Mouse (Mus musculus): Measurements from ENCODE around the gene Scrg1. TPM values are rescaled to one million over a fixed set of nuclear protein-coding genes. Genes with fewer than 3 reads are reported as not detected.

Scrg1 gene
- 0.89 and 0.92 TPM in 2 replicates for polyA plus RNA-seq (2015; fragmentation: Nextera tagmentation; extraction: Ambion mirVana)

GRCm38 (mm10) chr8:57455765-57456164, at the start of gene Scrg1:
Gene Scrg1, plus strand, starts transcription at chr8:57455923.
- H3K4me3 ChIP-seq = no peak within 1 kb of the TSS
- no peak within 1 kb of the TSS for H3K27ac ChIP-seq
- peak; percentile 50; the same call in 1 of the 2 replicates for ATAC-seq
- H3K27me3 ChIP-seq = no peaks in the 10 kb centered on the region
- H3K4me2 ChIP-seq = no peak within 1 kb of the TSS
- H3K4me1 ChIP-seq = no peaks in the 10 kb centered on the region
- 76% methylated on average over 2 of the region's 3 CpGs for WGBS
- H3K36me3 ChIP-seq (ENCODE audit: poor library complexity, severe bottlenecking) = no peaks in the 10 kb centered on the region
- H3K9ac ChIP-seq = no peak within 1 kb of the TSS
- H3K9me3 ChIP-seq (replicated peaks) = no peaks in the 10 kb centered on the region

- ATAC-seq = no peak
- Histone ChIP-seq H3K9me3 (replicated peaks) (no peaks in the 10 kb centered on the region), H3K27ac (no peak overlapping the region), H3K27me3 (peaks cover 9% of the 10 kb centered on the region; the same call in 1 of the 2 replicates), H3K4me2 (no peak overlapping the region), H3K4me3 (no peak overlapping the region), H3K9ac (no peak overlapping the region), H3K36me3 (ENCODE audit: poor library complexity, severe bottlenecking) (no peaks in the 10 kb centered on the region), H3K4me1 (peaks cover 19% of the 10 kb centered on the region)
- WGBS = 88% methylated on average over 4 of the region's 4 CpGs
Measured at GRCm38 (mm10) chr8:57406366-57406765, 49.4 kb upstream of the Scrg1 start.

GRCm38 (mm10) chr8:57409333-57409732, 46.4 kb upstream of the Scrg1 start:
- Histone ChIP-seq H3K36me3 (ENCODE audit: poor library complexity, severe bottlenecking) (no peaks in the 10 kb centered on the region), H3K4me1 (peaks cover 19% of the 10 kb centered on the region), H3K4me2 (no peak overlapping the region), H3K27ac (no peak overlapping the region), H3K9me3 (replicated peaks) (no peaks in the 10 kb centered on the region), H3K27me3 (peaks cover 9% of the 10 kb centered on the region; the same call in 1 of the 2 replicates), H3K9ac (no peak overlapping the region), H3K4me3 (no peak overlapping the region)
- 0 out of 2 replicates have a peak, but pooled peaks have one; percentile 14 for ATAC-seq
- WGBS = 27% methylated on average over 2 of the region's 2 CpGs

GRCm38 (mm10) chr8:57409779-57410472, 45.8 kb upstream of the Scrg1 start:
- Histone ChIP-seq H3K9ac (peak overlapping the region; percentile 17), H3K4me1 (peaks cover 16% of the 10 kb centered on the region), H3K27me3 (peaks cover 9% of the 10 kb centered on the region; the same call in 1 of the 2 replicates), H3K36me3 (ENCODE audit: poor library complexity, severe bottlenecking) (no peaks in the 10 kb centered on the region), H3K27ac (peak overlapping the region; percentile 22; the same call in 1 of the 2 replicates), H3K9me3 (replicated peaks) (no peaks in the 10 kb centered on the region), H3K4me2 (peak overlapping the region; percentile 57), H3K4me3 (peak overlapping the region; percentile 26)
- 8% methylated on average over 15 of the region's 15 CpGs for WGBS
- peak; percentile 48 for ATAC-seq

GRCm38 (mm10) chr8:57410473-57410863, 45.3 kb upstream of the Scrg1 start:
- peak overlapping the region; percentile 57 for H3K4me2 ChIP-seq
- under 1% methylated on average over 16 of the region's 16 CpGs for WGBS
- peaks cover 16% of the 10 kb centered on the region for H3K4me1 ChIP-seq
- H3K27me3 ChIP-seq = peaks cover 9% of the 10 kb centered on the region; the same call in 1 of the 2 replicates
- peak overlapping the region; percentile 22; the same call in 1 of the 2 replicates for H3K27ac ChIP-seq
- no peaks in the 10 kb centered on the region for H3K9me3 ChIP-seq (replicated peaks)
- ATAC-seq = peak; percentile 84
- H3K9ac ChIP-seq = peak overlapping the region; percentile 17
- no peaks in the 10 kb centered on the region for H3K36me3 ChIP-seq (ENCODE audit: poor library complexity, severe bottlenecking)
- H3K4me3 ChIP-seq = peak overlapping the region; percentile 26

GRCm38 (mm10) chr8:57411366-57411765, 44.4 kb upstream of the Scrg1 start:
- no peak overlapping the region for H3K9ac ChIP-seq
- no peak overlapping the region for H3K4me3 ChIP-seq
- H3K36me3 ChIP-seq (ENCODE audit: poor library complexity, severe bottlenecking) = no peaks in the 10 kb centered on the region
- no peak for ATAC-seq
- 89% methylated on average over 6 of the region's 6 CpGs for WGBS
- H3K27me3 ChIP-seq = peaks cover 9% of the 10 kb centered on the region; the same call in 1 of the 2 replicates
- H3K9me3 ChIP-seq (replicated peaks) = no peaks in the 10 kb centered on the region
- H3K27ac ChIP-seq = no peak overlapping the region
- H3K4me2 ChIP-seq = no peak overlapping the region
- H3K4me1 ChIP-seq = peaks cover 16% of the 10 kb centered on the region

- WGBS = 95% methylated on average over 5 of the region's 5 CpGs
- Histone ChIP-seq H3K36me3 (ENCODE audit: poor library complexity, severe bottlenecking) (no peaks in the 10 kb centered on the region), H3K4me1 (no peaks in the 10 kb centered on the region), H3K4me3 (no peak overlapping the region), H3K9ac (no peak overlapping the region), H3K4me2 (no peak overlapping the region), H3K9me3 (replicated peaks) (peaks cover 4% of the 10 kb centered on the region; the same call in 1 of the 2 replicates), H3K27ac (no peak overlapping the region), H3K27me3 (no peaks in the 10 kb centered on the region)
- ATAC-seq = no peak
Measured at GRCm38 (mm10) chr8:57416827-57417226, 38.9 kb upstream of the Scrg1 start.

GRCm38 (mm10) chr8:57426074-57426473, 29.6 kb upstream of the Scrg1 start:
- Histone ChIP-seq H3K4me3 (no peak overlapping the region), H3K27ac (no peak overlapping the region), H3K9me3 (replicated peaks) (no peaks in the 10 kb centered on the region), H3K27me3 (peaks cover 3% of the 10 kb centered on the region; the same call in 1 of the 2 replicates), H3K4me2 (no peak overlapping the region), H3K9ac (no peak overlapping the region), H3K4me1 (no peaks in the 10 kb centered on the region), H3K36me3 (ENCODE audit: poor library complexity, severe bottlenecking) (no peaks in the 10 kb centered on the region)
- WGBS = 22% methylated on average over 3 of the region's 3 CpGs
- no peak for ATAC-seq

- peaks cover 3% of the 10 kb centered on the region; the same call in 1 of the 2 replicates for H3K27me3 ChIP-seq
- ATAC-seq = no peak
- no peak overlapping the region for H3K4me3 ChIP-seq
- H3K4me2 ChIP-seq = no peak overlapping the region
- H3K9ac ChIP-seq = no peak overlapping the region
- no peak overlapping the region for H3K27ac ChIP-seq
- WGBS = 76% methylated on average over 18 of the region's 18 CpGs
- no peaks in the 10 kb centered on the region for H3K36me3 ChIP-seq (ENCODE audit: poor library complexity, severe bottlenecking)
- no peaks in the 10 kb centered on the region for H3K4me1 ChIP-seq
- H3K9me3 ChIP-seq (replicated peaks) = no peaks in the 10 kb centered on the region
Measured at GRCm38 (mm10) chr8:57427581-57428366, 27.9 kb upstream of the Scrg1 start.

- peak overlapping the region; percentile 16; the same call in 1 of the 2 replicates for H3K9ac ChIP-seq
- no peaks in the 10 kb centered on the region for H3K36me3 ChIP-seq (ENCODE audit: poor library complexity, severe bottlenecking)
- ATAC-seq = no peak
- no peak overlapping the region for H3K27ac ChIP-seq
- 0 out of 2 replicates have a peak overlapping the region, but pooled peaks have one; percentile 25 for H3K4me2 ChIP-seq
- H3K4me1 ChIP-seq = no peaks in the 10 kb centered on the region
- 3% methylated on average over 1 of the region's 1 CpGs for WGBS
- no peak overlapping the region for H3K4me3 ChIP-seq
- peaks cover 3% of the 10 kb centered on the region; the same call in 1 of the 2 replicates for H3K27me3 ChIP-seq
- no peaks in the 10 kb centered on the region for H3K9me3 ChIP-seq (replicated peaks)
Measured at GRCm38 (mm10) chr8:57428566-57428965, 27.2 kb upstream of the Scrg1 start.

GRCm38 (mm10) chr8:57429166-57429887, 26.4 kb upstream of the Scrg1 start:
- Histone ChIP-seq H3K9me3 (replicated peaks) (no peaks in the 10 kb centered on the region), H3K4me3 (no peak overlapping the region), H3K4me2 (peak overlapping the region; percentile 25), H3K27ac (no peak overlapping the region), H3K4me1 (no peaks in the 10 kb centered on the region), H3K27me3 (peaks cover 3% of the 10 kb centered on the region; the same call in 1 of the 2 replicates), H3K36me3 (ENCODE audit: poor library complexity, severe bottlenecking) (no peaks in the 10 kb centered on the region), H3K9ac (0 out of 2 replicates have a peak overlapping the region, but pooled peaks have one; percentile 16)
- peak; percentile 61 for ATAC-seq
- WGBS = 38% methylated on average over 18 of the region's 18 CpGs

All from forebrain, embryonic 13.5 days (tissue).